Mouse (Mus musculus) embryonic fibroblast, embryonic 13.5 days (primary cell): Measurements from ENCODE around the gene Gad1. TPM values are rescaled to one million over a fixed set of nuclear protein-coding genes. Genes with fewer than 3 reads are reported as not detected.
A peak's percentile ranks its signal among the peaks of the same experiment; 100 is the strongest.
"Not testable (repeated sequence)": the region's sequence is repeated elsewhere in the genome, so short reads cannot be mapped to it uniquely, and the experiment has no call there.

Source experiments
- H3K27ac ChIP-seq: 2 replicates; pipeline ENCODE4 v1.5.1; 2012; ENCODE audit warnings: low read length, control low read depth, inconsistent platforms; ENCODE audit not compliant: insufficient read depth
- H3K4me1 ChIP-seq: 2 replicates; pipeline ENCODE4 v1.6.1; 2011; ENCODE audit warnings: low read length; ENCODE audit not compliant: control insufficient read depth, insufficient read depth
- H3K4me3 ChIP-seq: 2 replicates; pipeline ENCODE4 v1.5.1; 2011; ENCODE audit warnings: mild to moderate bottlenecking, control low read depth, low read length; ENCODE audit not compliant: insufficient read depth
- CTCF ChIP-seq: IDR thresholded peaks from 2 replicates; pipeline ENCODE4 v1.5.1; 2011; ENCODE audit warnings: mild to moderate bottlenecking, control low read depth, low read length, moderate library complexity, borderline replicate concordance; ENCODE audit not compliant: insufficient read depth
- POLR2A ChIP-seq: IDR thresholded peaks from 2 replicates; pipeline ENCODE4 v1.6.1; 2011; ENCODE audit warnings: low read depth, mild to moderate bottlenecking, control low read depth, low read length, moderate library complexity
- polyA plus RNA-seq: library from polyadenylated mRNA; stranded (reverse); fragments of >200 nt; gene quantifications from 2 replicates; pipeline ENCODE4 v1.2.4, GENCODE M21; 2011; ENCODE audit warnings: low read depth; ENCODE audit not compliant: missing spikeins, insufficient read length

Gene Gad1
- polyA plus RNA-seq, result not detected in 2 replicates

DNA sequence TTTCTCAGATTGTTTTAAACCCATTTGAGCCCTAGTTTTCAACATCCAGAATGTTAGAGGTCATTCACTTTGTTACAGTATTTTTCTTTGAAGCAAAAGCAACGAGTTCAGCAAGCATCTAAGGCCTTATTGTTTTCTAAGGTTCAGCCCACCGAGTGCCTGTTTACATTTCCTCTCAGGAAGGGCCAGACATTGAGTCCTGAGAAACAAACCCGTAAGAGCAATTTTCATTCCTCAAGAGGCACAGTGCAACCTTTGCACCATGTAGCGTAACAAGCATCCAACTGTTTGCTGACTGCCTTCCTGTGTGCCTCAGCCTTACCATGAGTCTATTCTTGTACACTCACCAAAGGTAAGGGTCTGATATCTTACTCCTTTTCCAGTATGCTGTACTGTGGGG, at the start of gene Gad1:
Gene Gad1 (plus strand): TSS at position 301 of the 400 bp plus-strand sequence.
- Histone ChIP-seq H3K27ac (no peak within 1 kb of the TSS), H3K4me3 (no peak within 1 kb of the TSS), H3K4me1 (no peaks in the 10 kb centered on the region)
- no peak for TF ChIP-seq POLR2A
- TF ChIP-seq CTCF, result no peak

DNA sequence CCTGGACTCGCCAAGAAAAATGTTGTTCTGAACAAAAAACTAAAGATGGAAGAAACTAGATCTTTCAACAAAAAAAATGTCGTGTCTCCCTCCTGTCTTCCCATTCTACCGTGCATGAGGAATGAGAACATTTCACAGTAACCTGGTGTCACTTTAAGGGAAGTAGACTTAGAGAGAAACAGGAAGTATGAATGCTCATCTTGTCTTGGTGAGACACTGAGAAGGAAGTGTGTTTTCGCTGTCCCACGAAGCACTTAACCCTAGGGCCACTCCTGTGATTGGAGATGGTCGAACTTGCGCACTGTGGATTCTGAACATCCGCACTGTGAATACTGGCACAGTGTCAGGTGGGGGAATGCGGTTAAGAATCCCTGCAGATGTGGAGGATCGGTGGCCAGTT, 49.4 kb upstream of the Gad1 start:
- TF ChIP-seq CTCF (no peak), POLR2A (no peak)
- Histone ChIP-seq H3K27ac (no peak overlapping the region), H3K4me1 (no peaks in the 10 kb centered on the region), H3K4me3 (no peak overlapping the region)

DNA sequence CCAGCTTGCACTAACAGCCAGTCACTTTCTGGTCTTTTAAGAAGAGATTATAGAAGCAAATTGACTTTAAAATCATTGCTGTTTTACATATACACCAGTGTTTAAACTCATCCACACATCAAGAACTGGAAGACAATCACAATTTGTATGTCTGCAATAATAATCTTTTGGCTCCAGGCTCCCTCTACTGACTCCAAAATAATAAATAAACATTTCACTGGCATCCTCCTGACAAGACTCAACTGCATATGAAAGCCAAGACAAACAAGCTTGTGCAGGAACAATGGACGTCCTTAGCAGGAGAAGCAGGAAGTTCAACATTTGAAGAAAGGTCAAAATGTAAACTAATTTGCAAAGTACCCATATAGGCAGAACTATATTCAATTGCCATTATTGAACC, 47.6 kb upstream of the Gad1 start:
- Histone ChIP-seq H3K27ac (no peak overlapping the region), H3K4me3 (no peak overlapping the region), H3K4me1 (no peaks in the 10 kb centered on the region)
- TF ChIP-seq CTCF, result no peak
- TF ChIP-seq POLR2A, result no peak

DNA sequence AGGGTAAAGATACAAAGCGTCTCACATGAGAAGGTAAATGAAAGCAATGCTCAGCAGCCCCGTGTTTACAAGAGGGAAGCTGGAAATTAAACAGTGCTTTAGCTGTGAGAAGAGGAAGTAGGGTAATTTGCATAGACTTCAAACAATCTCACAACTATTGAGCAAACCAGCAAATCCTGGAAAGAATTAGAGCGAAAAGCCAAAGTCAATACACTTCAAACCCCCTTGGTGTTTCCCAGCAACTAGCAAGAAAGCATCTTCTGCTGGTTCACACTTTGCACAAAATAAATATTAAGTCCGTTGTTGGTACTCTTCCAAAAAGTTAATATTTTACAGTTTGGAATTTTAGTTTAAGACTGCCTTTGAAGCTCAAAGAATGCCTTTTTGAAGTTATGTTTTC, 47.0 kb upstream of the Gad1 start:
- Histone ChIP-seq H3K4me3 (no peak overlapping the region), H3K4me1 (no peaks in the 10 kb centered on the region), H3K27ac (no peak overlapping the region)
- TF ChIP-seq POLR2A, result no peak
- no peak for TF ChIP-seq CTCF

DNA sequence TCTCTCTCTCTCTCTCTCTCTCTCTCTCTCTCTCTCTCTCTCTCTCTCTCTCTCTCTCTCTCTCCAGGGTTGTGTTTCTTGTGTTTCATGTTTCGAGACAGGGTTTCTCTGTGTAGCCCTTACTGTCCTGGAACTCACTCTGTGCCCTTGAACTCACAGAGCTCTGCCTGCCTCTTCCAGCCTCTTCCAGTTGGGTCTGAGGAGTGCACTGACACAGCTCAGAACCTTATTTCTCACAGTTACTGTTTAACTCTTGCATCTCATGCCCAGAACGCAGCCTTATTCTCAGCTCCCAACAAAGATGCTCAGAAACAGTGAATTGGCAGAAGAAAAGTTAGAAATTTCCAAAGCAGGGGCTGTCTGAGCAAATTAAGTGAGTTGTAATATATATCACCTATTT, 46.5 kb upstream of the Gad1 start:
- Histone ChIP-seq H3K4me1 (no peaks in the 10 kb centered on the region), H3K27ac (no peak overlapping the region), H3K4me3 (no peak overlapping the region)
- TF ChIP-seq CTCF (no peak), POLR2A (no peak)

DNA sequence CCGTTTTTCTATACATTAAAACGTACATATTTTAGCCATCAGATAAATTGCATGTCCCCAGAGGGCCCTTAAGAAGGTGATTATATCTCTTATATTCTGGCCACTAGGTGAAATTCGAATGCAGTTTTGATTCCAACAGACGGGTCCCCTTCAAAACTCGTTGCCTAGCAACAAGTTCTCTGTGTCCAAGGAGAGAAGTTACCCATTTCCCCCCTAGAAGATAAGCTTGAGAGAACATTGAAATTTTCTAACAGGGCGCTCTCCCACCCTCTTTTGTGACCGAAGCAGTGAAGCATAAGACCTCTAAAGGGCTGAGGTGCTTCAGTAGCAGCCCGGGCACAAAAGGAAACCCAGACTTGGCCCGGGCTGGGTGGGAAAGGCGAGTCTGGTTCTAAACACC, 44.4 kb upstream of the Gad1 start, which contains the start of gene Erich2:
Gene Erich2 (plus strand): TSS at position 324 of the 400 bp plus-strand sequence.
- H3K27ac ChIP-seq, result no peak within 1 kb of the TSS
- TF ChIP-seq POLR2A (no peak), CTCF (no peak)
- no peaks in the 10 kb centered on the region for H3K4me1 ChIP-seq
- peak within 1 kb of the TSS; percentile 58 for H3K4me3 ChIP-seq

DNA sequence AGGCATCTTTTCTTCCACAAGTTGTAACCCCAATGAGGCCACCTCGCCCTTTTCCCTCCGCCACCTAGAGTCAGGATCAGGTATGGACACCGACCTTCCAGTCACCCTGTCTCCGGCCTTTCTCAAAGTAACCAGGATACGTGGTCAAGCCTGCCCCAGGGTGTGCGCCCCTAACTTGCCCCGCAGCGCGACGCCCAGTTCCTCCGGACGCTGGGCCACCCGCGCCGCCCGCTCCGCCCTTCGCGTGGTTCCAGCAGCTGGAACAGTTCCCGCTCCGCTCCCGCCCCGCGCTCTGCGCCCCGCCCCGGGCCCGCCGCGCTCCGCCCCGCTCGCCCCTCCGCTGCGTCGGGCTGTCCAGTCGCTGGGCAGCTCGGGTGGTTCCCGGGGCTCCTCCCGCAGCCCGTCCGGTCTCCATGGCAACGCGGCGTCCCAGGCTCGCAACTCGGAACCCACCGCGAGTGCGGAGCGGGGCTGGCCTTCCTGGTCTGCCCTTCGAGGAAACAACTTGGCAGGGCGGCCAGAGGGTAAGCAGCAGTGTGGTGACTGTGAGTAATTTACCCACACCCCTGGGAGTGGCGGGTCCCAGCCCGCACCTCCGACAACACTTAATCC, 43.7 kb upstream of the Gad1 start:
- TF ChIP-seq POLR2A (peak; percentile 34; the same call in 1 of the 2 replicates), CTCF (no peak; the same call in 1 of the 2 replicates)
- Histone ChIP-seq H3K27ac (no peak overlapping the region), H3K4me1 (no peaks in the 10 kb centered on the region), H3K4me3 (peak overlapping the region; percentile 58)

DNA sequence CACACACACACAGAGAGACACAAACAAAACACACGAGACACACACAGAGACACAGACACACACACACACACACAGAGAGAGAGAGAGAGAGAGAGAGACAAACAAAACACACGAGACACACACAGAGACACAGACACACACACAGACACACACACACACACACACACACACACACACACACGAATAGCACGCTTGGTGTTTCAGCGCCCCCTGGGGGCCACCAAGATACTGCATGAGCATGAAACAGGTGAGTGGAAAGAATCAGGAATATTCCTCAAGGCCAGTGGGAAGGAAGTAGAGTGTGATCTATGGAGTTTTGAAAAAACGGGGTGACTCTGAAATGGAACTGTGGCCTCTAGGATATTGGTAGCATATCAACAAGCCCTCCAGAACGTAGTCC, 14.6 kb upstream of the Gad1 start:
- not testable (repeated sequence) for H3K4me3 ChIP-seq, H3K27ac ChIP-seq, H3K4me1 ChIP-seq
- TF ChIP-seq CTCF, result peak; percentile 27; the same call in 1 of the 2 replicates

DNA sequence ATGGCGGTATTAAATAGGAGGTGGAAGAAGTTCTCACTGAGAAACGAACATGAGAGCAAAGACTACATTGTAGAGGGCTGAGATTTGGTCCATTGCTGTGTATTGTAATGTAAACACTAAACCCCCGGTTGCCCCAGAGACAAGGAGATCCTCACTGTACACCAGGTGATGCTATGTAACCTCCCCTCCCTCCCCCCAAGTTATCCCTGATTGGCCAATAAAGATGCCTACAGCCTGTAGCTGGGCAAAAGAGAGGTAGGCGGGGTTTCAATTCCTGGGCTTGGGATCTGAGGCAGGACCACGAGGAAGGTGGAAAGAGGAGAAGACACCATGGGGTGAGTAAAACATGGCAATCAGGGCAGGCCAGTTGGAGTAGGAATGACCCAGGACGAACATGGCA, 2.2 kb upstream of the Gad1 start:
- H3K27ac ChIP-seq, result no peak overlapping the region
- no peaks in the 10 kb centered on the region for H3K4me1 ChIP-seq
- TF ChIP-seq POLR2A (no peak), CTCF (no peak)
- no peak overlapping the region for H3K4me3 ChIP-seq

DNA sequence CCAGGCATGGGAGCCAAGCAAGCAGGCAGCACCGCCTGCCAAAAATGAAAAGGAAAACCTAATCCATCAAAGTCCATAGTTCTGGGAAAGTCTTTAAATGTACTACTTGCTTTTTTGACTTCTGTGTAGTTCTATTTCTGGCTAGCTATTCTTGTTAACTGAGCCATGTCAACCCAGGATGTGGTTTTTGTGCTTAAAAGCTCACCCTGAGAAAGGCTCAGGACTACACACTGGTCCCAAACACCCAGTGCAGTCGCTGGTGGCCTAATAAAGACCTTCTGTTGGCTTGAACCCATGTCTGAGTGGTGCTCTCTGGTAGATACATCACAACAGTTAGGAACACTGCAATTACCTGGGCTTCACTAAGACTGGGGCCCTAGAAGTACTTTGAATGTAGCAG, 1.4 kb upstream of the Gad1 start:
- Histone ChIP-seq H3K4me3 (no peak overlapping the region), H3K27ac (no peak overlapping the region), H3K4me1 (no peaks in the 10 kb centered on the region)
- TF ChIP-seq CTCF (no peak), POLR2A (no peak)
